Mouse (Mus musculus) liver, embryonic 16.5 days (tissue): ENCODE results near the gene Pga5. TPM values are rescaled to one million over a fixed set of nuclear protein-coding genes. Genes with fewer than 3 reads are reported as not detected.

Source experiments
- ATAC-seq: fragments of 200-750 bp; cut with Nextera tagmentation; 2 replicates; pipeline ENCODE4 v1.8.0; 2017; ENCODE audit warnings: low read depth, mild to moderate bottlenecking, moderate number of reproducible peaks, moderate library complexity
- H3K27ac ChIP-seq: fragments of 300-500 bp; sonication (generic); 2 replicates; pipeline ENCODE4 v1.5.1; 2014; ENCODE audit warnings: mild to moderate bottlenecking, low read length
- H3K27me3 ChIP-seq: fragments of 300-500 bp; sonication (generic); 2 replicates; pipeline ENCODE4 v1.6.1; 2014; ENCODE audit warnings: low read depth, low read length, mixed read lengths; ENCODE audit not compliant: control insufficient read depth, insufficient read depth
- H3K36me3 ChIP-seq: fragments of 300-500 bp; sonication (generic); 2 replicates; pipeline ENCODE4 v1.6.1; 2014; ENCODE audit warnings: mild to moderate bottlenecking; ENCODE audit not compliant: control insufficient read depth, insufficient read depth
- H3K4me1 ChIP-seq: fragments of 300-500 bp; sonication (generic); 2 replicates; pipeline ENCODE4 v1.6.1; 2014; ENCODE audit warnings: low read depth, low read length, mixed read lengths; ENCODE audit not compliant: control insufficient read depth
- H3K4me2 ChIP-seq: fragments of 300-500 bp; sonication (generic); 2 replicates; pipeline ENCODE4 v1.6.1; 2014; ENCODE audit warnings: low read depth, low read length, mixed read lengths
- H3K4me3 ChIP-seq: fragments of 300-500 bp; sonication (generic); 2 replicates; pipeline ENCODE4 v1.5.1; 2014; ENCODE audit warnings: low read depth, mild to moderate bottlenecking, low read length
- H3K9ac ChIP-seq: fragments of 300-500 bp; sonication (generic); 2 replicates; pipeline ENCODE4 v1.6.1; 2014; ENCODE audit warnings: low read depth, low read length
- H3K9me3 ChIP-seq: fragments of 300-500 bp; sonication (generic); replicated peaks from 2 replicates; pipeline ENCODE4 v1.6.1; 2016; ENCODE audit warnings: low read length; ENCODE audit not compliant: control insufficient read depth
- WGBS: fragments of 180-500 bp; shearing (Covaris S2); extraction: QIAGEN DNeasy Blood & Tissue Kit; methylation state at CpG from one replicate; pipeline ENCODE4 v1.1.7; 2014; ENCODE audit not compliant: insufficient replicate concordance; 5-methylcytosine and 5-hydroxymethylcytosine counted together
- polyA plus RNA-seq: library from polyadenylated mRNA; unstranded; fragments of >200 nt; fragmentation: Nextera tagmentation; extraction: Ambion mirVana; gene quantifications from 2 replicates; pipeline ENCODE4 v1.2.1, GENCODE M21; 2015

Gene Pga5
- polyA plus RNA-seq, 1 experiment from 2014 or later: 0.06 TPM

DNA sequence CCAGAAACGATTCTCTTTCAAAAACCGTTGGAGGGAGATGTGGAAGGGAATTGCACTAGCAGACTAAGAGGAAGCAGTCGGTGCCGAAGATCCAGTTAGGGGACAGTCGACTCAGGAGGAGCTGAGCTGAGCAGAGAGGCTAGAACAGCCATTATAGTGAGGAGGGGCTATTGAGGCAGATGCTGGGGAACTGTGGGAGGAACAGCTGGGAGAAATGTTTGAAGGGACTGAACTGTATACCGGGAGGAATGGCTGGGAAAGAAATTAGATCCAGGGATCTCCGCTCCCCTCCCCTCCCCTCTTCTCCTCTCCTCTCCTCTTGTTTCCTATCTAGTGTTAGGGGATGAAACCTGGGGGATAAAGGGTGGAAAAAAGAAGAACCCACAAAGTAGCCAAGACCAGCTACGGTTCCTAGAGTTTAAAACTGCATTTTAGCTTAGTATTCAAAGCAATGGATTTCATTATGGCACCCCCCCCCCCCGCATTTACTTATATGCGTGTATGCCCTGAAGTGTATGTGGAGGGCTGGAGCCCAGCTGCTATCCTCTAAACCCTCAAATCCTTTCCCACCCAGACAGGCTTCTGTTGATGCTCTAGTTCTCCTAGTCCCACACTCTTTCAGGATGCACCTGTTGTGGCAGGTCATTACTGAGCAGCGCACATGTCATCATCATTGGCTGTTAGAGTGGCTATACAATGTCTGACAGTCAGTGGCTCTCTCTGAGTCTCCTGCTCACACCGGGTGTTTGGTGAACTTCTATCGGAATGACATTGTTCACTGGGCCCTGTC is 37.1 kb downstream of the Pga5 start:
- Histone ChIP-seq H3K4me2 (no peak overlapping the region), H3K27me3 (no peaks in the 10 kb centered on the region), H3K27ac (no peak overlapping the region), H3K9me3 (no peaks in the 10 kb centered on the region), H3K4me1 (peaks cover 27% of the 10 kb centered on the region), H3K36me3 (no peaks in the 10 kb centered on the region), H3K9ac (no peak overlapping the region), H3K4me3 (no peak overlapping the region)
- 46% methylated on average over 13 of the region's 13 CpGs for WGBS
- ATAC-seq: no peak

DNA sequence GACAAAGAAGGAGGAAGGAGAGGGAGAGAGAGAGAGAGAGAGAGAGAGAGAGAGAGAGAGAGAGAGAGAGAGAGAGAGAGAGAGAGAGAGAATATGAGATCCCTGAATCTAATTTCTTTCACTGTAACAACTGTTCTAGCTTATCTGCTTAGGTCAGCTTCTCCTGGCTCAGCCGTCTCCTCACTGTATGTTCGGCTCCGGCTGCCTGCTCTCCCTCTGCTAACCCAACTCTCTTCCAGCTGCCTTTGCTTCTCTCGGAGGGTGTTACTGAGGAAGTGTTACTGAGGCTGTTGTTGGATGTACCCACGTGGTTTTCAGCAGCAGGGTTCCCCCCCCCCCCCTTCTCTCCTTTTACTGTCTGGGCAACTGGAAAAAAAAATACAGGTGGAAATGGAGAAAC is 37.8 kb downstream of the Pga5 start:
- Histone ChIP-seq H3K36me3 (no peaks in the 10 kb centered on the region), H3K9me3 (no peaks in the 10 kb centered on the region), H3K27ac (0 out of 2 replicates have a peak overlapping the region, but pooled peaks have one; percentile 42), H3K4me3 (no peak overlapping the region), H3K4me2 (peak overlapping the region; percentile 26; the same call in 1 of the 2 replicates), H3K4me1 (peaks cover 34% of the 10 kb centered on the region), H3K27me3 (no peaks in the 10 kb centered on the region), H3K9ac (no peak overlapping the region)
- peak; percentile 58; the same call in 1 of the 2 replicates for ATAC-seq
- 10% methylated on average over 5 of the region's 5 CpGs for WGBS

DNA sequence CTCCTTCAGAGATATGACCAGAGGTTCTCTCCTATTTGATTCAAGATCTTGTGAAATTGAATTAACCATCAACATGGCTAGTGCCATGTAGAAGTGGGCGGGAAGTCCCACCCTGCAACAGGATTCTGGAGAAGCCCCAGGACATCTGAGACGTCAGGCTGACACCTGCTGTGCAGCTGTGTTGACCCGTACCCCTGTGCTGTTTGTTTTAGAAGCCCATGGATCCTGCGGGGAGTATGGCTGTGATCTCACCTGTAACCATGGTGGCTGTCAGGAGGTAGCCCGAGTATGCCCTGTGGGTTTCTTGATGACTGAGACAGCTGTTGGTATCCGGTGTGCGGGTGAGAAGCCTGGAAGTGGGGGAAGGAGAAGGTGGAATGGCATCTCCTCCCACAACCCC is 40.0 kb downstream of the Pga5 start:
- Histone ChIP-seq H3K36me3 (no peaks in the 10 kb centered on the region), H3K4me3 (no peak overlapping the region), H3K4me2 (no peak overlapping the region), H3K9me3 (no peaks in the 10 kb centered on the region), H3K9ac (no peak overlapping the region), H3K27me3 (no peaks in the 10 kb centered on the region), H3K27ac (no peak overlapping the region), H3K4me1 (peaks cover 52% of the 10 kb centered on the region)
- no peak for ATAC-seq
- WGBS: 64% methylated on average over 7 of the region's 7 CpGs

DNA sequence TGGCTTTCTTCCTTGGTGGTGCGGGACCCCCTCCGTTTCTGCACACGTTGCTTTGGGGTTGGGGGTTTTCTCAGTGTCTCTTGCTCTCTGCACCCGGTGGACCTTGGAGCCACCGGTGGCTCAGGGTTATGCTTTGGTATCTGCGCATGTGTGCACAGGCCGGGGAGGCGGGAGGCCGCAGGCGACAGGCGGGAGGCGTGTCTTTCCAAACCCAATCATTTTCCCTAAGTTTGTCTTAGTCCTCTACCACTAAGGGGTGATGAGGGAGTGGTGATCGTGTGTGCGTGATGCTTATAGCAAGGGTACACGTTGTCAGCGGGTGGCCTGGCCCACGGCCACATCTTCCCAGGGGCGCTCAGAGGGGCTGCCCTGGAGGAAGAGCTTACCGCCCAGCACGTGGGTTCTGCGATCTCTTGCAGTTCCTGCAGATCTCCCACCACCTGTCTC is 43.0 kb downstream of the Pga5 start:
- 5% methylated on average over 21 of the region's 21 CpGs for WGBS
- H3K4me2 ChIP-seq: peak overlapping the region; percentile 96
- peak; percentile 90 for ATAC-seq

DNA sequence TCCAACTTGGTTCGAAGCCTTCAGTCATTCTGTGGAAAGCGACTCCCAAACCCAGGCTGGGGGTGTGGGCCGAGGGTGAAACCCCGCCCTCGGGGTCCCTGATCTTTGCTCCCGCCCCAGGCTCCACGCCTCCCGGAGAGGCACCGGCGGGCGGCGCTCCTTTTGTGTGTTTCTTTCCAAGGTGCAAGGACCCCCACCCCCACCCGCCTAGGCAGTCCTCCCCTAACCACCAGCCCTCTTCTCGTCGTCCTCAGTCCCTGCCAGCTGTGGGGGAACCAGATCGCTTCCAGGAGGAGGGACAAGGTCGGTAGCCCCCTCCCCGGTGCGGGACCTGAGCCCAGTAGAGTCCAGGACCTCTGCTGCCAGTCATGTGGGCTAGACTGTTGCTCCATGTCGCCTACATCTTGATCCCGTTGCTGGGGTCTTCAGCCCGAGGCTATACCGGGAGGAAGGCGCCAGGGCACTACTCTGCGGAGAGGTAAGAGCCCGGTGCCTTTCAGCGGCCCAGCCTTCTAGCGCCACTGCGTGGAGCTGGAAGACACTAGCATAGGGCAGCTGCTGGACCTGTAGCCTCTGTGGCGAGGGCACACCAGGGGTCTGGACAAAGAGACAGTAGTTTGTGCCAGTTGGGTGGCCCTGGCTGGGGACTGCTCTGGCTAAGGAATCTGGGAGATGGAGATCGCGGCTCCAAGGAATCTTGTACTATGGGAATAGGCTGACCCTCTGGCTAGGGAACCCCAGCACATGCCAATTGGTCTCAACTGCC is 43.6 kb downstream of the Pga5 start, which contains the start of gene Vwce:
Vwce (plus strand) TSS at position 108 of the 766 bp plus-strand sequence.
- ATAC-seq: peak; percentile 73
- peaks cover 46% of the 10 kb centered on the region for H3K4me1 ChIP-seq

More for the DNA sequence above, 43.0 kb downstream of the Pga5 start:
- H3K9me3 ChIP-seq: no peaks in the 10 kb centered on the region
- H3K27ac ChIP-seq: peak overlapping the region; percentile 79
- H3K4me3 ChIP-seq: peak overlapping the region; percentile 67
- H3K27me3 ChIP-seq: no peaks in the 10 kb centered on the region
- H3K9ac ChIP-seq: peak overlapping the region; percentile 78
- H3K36me3 ChIP-seq: peaks cover 5% of the 10 kb centered on the region
- peaks cover 46% of the 10 kb centered on the region for H3K4me1 ChIP-seq

More for the DNA sequence above, 43.6 kb downstream of the Pga5 start, which contains the start of gene Vwce:
- Histone ChIP-seq H3K4me3 (peak within 1 kb of the TSS; percentile 67), H3K9me3 (no peaks in the 10 kb centered on the region), H3K4me2 (peak within 1 kb of the TSS; percentile 96), H3K9ac (peak within 1 kb of the TSS; percentile 78), H3K36me3 (peaks cover 11% of the 10 kb centered on the region), H3K27ac (peak within 1 kb of the TSS; percentile 79), H3K27me3 (no peaks in the 10 kb centered on the region)
- 2% methylated on average over 32 of the region's 32 CpGs for WGBS

Other genes with a start within 250 kb of the Pga5 start
- 0.06 TPM in 1 of 2 replicates, not detected in the other for gene Lrrc10b, start 220.6 kb downstream of the Pga5 start, polyA plus RNA-seq
- not detected in 2 replicates for gene Ppp1r32, start 195.1 kb downstream of the Pga5 start, polyA plus RNA-seq
- 11.7 and 14.0 TPM in 2 replicates for gene Cpsf7, start 152.8 kb downstream of the Pga5 start, polyA plus RNA-seq
- 23.2 and 28.3 TPM in 2 replicates for gene Sdhaf2, start 151.9 kb downstream of the Pga5 start, polyA plus RNA-seq
- gene Tmem216, start 121.8 kb downstream of the Pga5 start, polyA plus RNA-seq: 9.7 and 9.9 TPM in 2 replicates
- 17.0 and 19.6 TPM in 2 replicates for gene Cyb561a3, start 100.9 kb downstream of the Pga5 start, polyA plus RNA-seq
- gene Tmem138, start 100.7 kb downstream of the Pga5 start, polyA plus RNA-seq: 10.5 and 10.6 TPM in 2 replicates
- 170 and 176 TPM in 2 replicates for gene Ddb1, start 72.7 kb downstream of the Pga5 start, polyA plus RNA-seq
- gene Tkfc, start 72.4 kb downstream of the Pga5 start, polyA plus RNA-seq: 39.7 and 47.8 TPM in 2 replicates
- 13.5 and 16.0 TPM in 2 replicates for gene Vwce, start 43.9 kb downstream of the Pga5 start, polyA plus RNA-seq
- 11.7 and 12.1 TPM in 2 replicates for gene Vps37c, start 10.7 kb upstream of the Pga5 start, polyA plus RNA-seq
- gene Cd5, start 60.9 kb upstream of the Pga5 start, polyA plus RNA-seq: not detected in 2 replicates
- gene Cd6, start 152.0 kb upstream of the Pga5 start, polyA plus RNA-seq: 0.04 TPM in 1 of 2 replicates, not detected in the other
- 1.5 and 1.8 TPM in 2 replicates for gene Slc15a3, start 161.7 kb upstream of the Pga5 start, polyA plus RNA-seq
- gene Tmem132a, start 191.9 kb upstream of the Pga5 start, polyA plus RNA-seq: 2.7 and 3.1 TPM in 2 replicates
- 16.9 and 20.0 TPM in 2 replicates for gene Tmem109, start 203.9 kb upstream of the Pga5 start, polyA plus RNA-seq
- 11.7 and 12.2 TPM in 2 replicates for gene Prpf19, start 217.2 kb upstream of the Pga5 start, polyA plus RNA-seq
- not detected in 2 replicates for gene Zp1, start 242.6 kb upstream of the Pga5 start, polyA plus RNA-seq